Comparison of ENCODE assay signal across 12 mouse cellular contexts in genomic region chr7:102018034-102018433, GRCm38 (mm10). TPM values are rescaled to one million over a fixed set of nuclear protein-coding genes. Genes with fewer than 3 reads are reported as not detected.
DNase-seq lines count a peak whose midpoint lies in the region; ATAC-seq and TF ChIP-seq lines count a peak whose summit lies in the region.
"Had no signal": no experiment of that assay in that cellular context is flagged by ENCODE, and none has a peak within 500 bp of the region (broad histone marks: within the 10 kb centered on the region; RNA-seq: fewer than 3 reads in every experiment).

No protein-coding gene starts in this region.

- ATAC-seq in heart, embryonic 16.5 days (replicated peaks; ENCODE audit: extremely low read depth, insufficient read depth, low FRiP score), result no peak
- 0 out of 2 replicates have a peak, but pooled peaks have one; percentile 14 for ATAC-seq in liver, postnatal 0 days
- ATAC-seq: forebrain, embryonic 15.5 days had no signal

- no peak overlapping the region for H3K4me3 ChIP-seq in layer of hippocampus, adult 2 months
- no peak overlapping the region for H3K4me3 ChIP-seq in heart, embryonic 16.5 days (ENCODE audit: low read length)
- H3K4me3 ChIP-seq in liver, postnatal 0 days (ENCODE audit: low read depth, low read length), result peak overlapping the region; percentile 31; the same call in 1 of the 2 replicates
- H3K4me3 ChIP-seq in hindbrain, embryonic 10.5 days, result no peak overlapping the region
- H3K4me3 ChIP-seq: forebrain, embryonic 15.5 days had no signal

- H3K9ac ChIP-seq in heart, embryonic 16.5 days (ENCODE audit: low read length), result no peak overlapping the region
- H3K9ac ChIP-seq in liver, postnatal 0 days (replicated peaks), result peak overlapping the region; percentile 28
- H3K9ac ChIP-seq: forebrain, embryonic 15.5 days; lung, embryonic 14.5 days had no signal

- TF ChIP-seq CTCF in layer of hippocampus, adult 2 months (conservative IDR thresholded peaks at IDR 0.05), result no peak
- no peak for TF ChIP-seq CTCF in liver, postnatal 0 days (IDR thresholded peaks at IDR 0.05; ENCODE audit: low read depth)

- DNase-seq in adrenal gland, postnatal 10 days, result peak; percentile 53
- no peak for DNase-seq in adrenal gland, postnatal 25 days
- no peak for DNase-seq in layer of hippocampus, adult 2 months (ENCODE audit: low spot score in 2 of 2)
- DNase-seq in layer of hippocampus, postnatal 36 days, result no peak
- no peak for DNase-seq in liver, postnatal 0 days
- DNase-seq in B cell, adult 2 months, result no peak
- DNase-seq in hindbrain, embryonic 10.5 days (ENCODE audit: low spot score), result no peak
- DNase-seq: embryo, embryonic 11 days; lung, embryonic 14.5 days had no signal

- peak overlapping the region; percentile 27; the same call in 1 of the 2 replicates for H3K4me2 ChIP-seq in heart, embryonic 16.5 days (ENCODE audit: low read depth, low read length)
- H3K4me2 ChIP-seq in liver, postnatal 0 days (ENCODE audit: low read depth, low read length), result peak overlapping the region; percentile 66
- H3K4me2 ChIP-seq: forebrain, embryonic 15.5 days; lung, embryonic 14.5 days had no signal

- TF ChIP-seq EP300 in liver, postnatal 0 days (IDR thresholded peaks at IDR 0.05; ENCODE audit: low read depth), result no peak

- H3K36me3 ChIP-seq in heart, embryonic 16.5 days (ENCODE audit: control insufficient read depth, insufficient read depth), result peaks cover 51% of the 10 kb centered on the region
- peaks cover 61% of the 10 kb centered on the region for H3K36me3 ChIP-seq in liver, postnatal 0 days (replicated peaks; ENCODE audit: insufficient read depth, low read length)
- H3K36me3 ChIP-seq in hindbrain, embryonic 10.5 days, result peaks cover 99% of the 10 kb centered on the region

- peaks cover 15% of the 10 kb centered on the region for H3K4me1 ChIP-seq in heart, embryonic 16.5 days (ENCODE audit: control insufficient read depth, insufficient read depth, low read length)
- H3K4me1 ChIP-seq in liver, postnatal 0 days (ENCODE audit: insufficient read depth), result peaks cover 13% of the 10 kb centered on the region
- no peaks in the 10 kb centered on the region for H3K4me1 ChIP-seq in hindbrain, embryonic 10.5 days (replicated peaks)
- H3K4me1 ChIP-seq: forebrain, embryonic 15.5 days had no signal

- H3K27ac ChIP-seq in layer of hippocampus, adult 2 months, result peak overlapping the region; percentile 12; the same call in 1 of the 2 replicates
- H3K27ac ChIP-seq in heart, embryonic 16.5 days (ENCODE audit: low read length), result peak overlapping the region; percentile 60
- H3K27ac ChIP-seq in liver, postnatal 0 days (ENCODE audit: low read depth), result peak overlapping the region; percentile 68
- H3K27ac ChIP-seq in hindbrain, embryonic 10.5 days, result no peak overlapping the region
- H3K27ac ChIP-seq: forebrain, embryonic 15.5 days had no signal

- H3K27me3 ChIP-seq in heart, embryonic 16.5 days (ENCODE audit: control insufficient read depth, insufficient read depth, low read length), result no peaks in the 10 kb centered on the region
- no peaks in the 10 kb centered on the region for H3K27me3 ChIP-seq in liver, postnatal 0 days (ENCODE audit: insufficient read depth, low read length)
- no peaks in the 10 kb centered on the region for H3K27me3 ChIP-seq in hindbrain, embryonic 10.5 days (ENCODE audit: insufficient read depth, poor library complexity, severe bottlenecking)
- H3K27me3 ChIP-seq: forebrain, embryonic 15.5 days had no signal

- H3K9me3 ChIP-seq in heart, embryonic 16.5 days (replicated peaks; ENCODE audit: control insufficient read depth, low read length), result no peaks in the 10 kb centered on the region
- no peaks in the 10 kb centered on the region for H3K9me3 ChIP-seq in liver, postnatal 0 days (ENCODE audit: low read length)
- H3K9me3 ChIP-seq in hindbrain, embryonic 10.5 days, result no peaks in the 10 kb centered on the region
- H3K9me3 ChIP-seq: forebrain, embryonic 15.5 days had no signal

- 50% methylated on average over 7 of the region's 7 CpGs for WGBS in heart, embryonic 16.5 days
- 59% methylated on average over 7 of the region's 7 CpGs for WGBS in liver, postnatal 0 days (ENCODE audit: insufficient replicate concordance)
- 86% methylated on average over 7 of the region's 7 CpGs for WGBS in hindbrain, embryonic 10.5 days

RNA-seq across cellular contexts. Expression of gene Il18bp, which starts 0.5 kb away (rescaled TPM):
- total RNA-seq in adrenal gland, postnatal 10 days (2021), result 1 to 10 TPM; 5.4 to 6.3 TPM
- 7.4 and 8.9 TPM in 2 replicates for total RNA-seq in adrenal gland, postnatal 25 days (2021)
- 10 to 100 TPM in 1 of 2 experiments, 1 to 10 TPM in 1; 7.5 to 11.6 TPM for total RNA-seq in layer of hippocampus, adult 2 months (2021)
- 10 to 100 TPM in 1 of 2 experiments, 1 to 10 TPM in 1; 7.8 to 11.0 TPM for total RNA-seq in layer of hippocampus, postnatal 36 days (2021)
- polyA plus RNA-seq in heart, embryonic 16.5 days (2015; fragmentation: Nextera tagmentation; extraction: Ambion mirVana), result 1.9 and 3.2 TPM in 2 replicates
- 37.7 and 40.6 TPM in 2 replicates for polyA plus RNA-seq in liver, postnatal 0 days (2015; fragmentation: Nextera tagmentation; extraction: Ambion mirVana)
- polyA plus RNA-seq in hindbrain, embryonic 10.5 days (2016; fragmentation: Nextera tagmentation; extraction: Ambion mirVana), result 2.4 and 3.8 TPM in 2 replicates

RNA-seq across cellular contexts. Expression of gene Rnf121, which starts 47.2 kb away (rescaled TPM):
- 10 to 100 TPM; 25.6 to 28.3 TPM for total RNA-seq in adrenal gland, postnatal 10 days (2021)
- 28.5 and 34.7 TPM in 2 replicates for total RNA-seq in adrenal gland, postnatal 25 days (2021)
- 10 to 100 TPM; 44.3 to 47.4 TPM for total RNA-seq in layer of hippocampus, adult 2 months (2021)
- total RNA-seq in layer of hippocampus, postnatal 36 days (2021), result 10 to 100 TPM; 39.5 to 51.6 TPM
- polyA plus RNA-seq in heart, embryonic 16.5 days (2015; fragmentation: Nextera tagmentation; extraction: Ambion mirVana), result 16.5 and 17.3 TPM in 2 replicates
- polyA plus RNA-seq in liver, postnatal 0 days (2015; fragmentation: Nextera tagmentation; extraction: Ambion mirVana), result 8.1 and 10.0 TPM in 2 replicates
- polyA plus RNA-seq in hindbrain, embryonic 10.5 days (2016; fragmentation: Nextera tagmentation; extraction: Ambion mirVana), result 30.3 and 32.3 TPM in 2 replicates

RNA-seq across cellular contexts. Expression of gene Xndc1, which starts 47.3 kb away (rescaled TPM):
- total RNA-seq in adrenal gland, postnatal 10 days (2021), result 10 to 100 TPM; 12.6 to 19.0 TPM
- 18.0 and 19.9 TPM in 2 replicates for total RNA-seq in adrenal gland, postnatal 25 days (2021)
- 10 to 100 TPM; 29.2 to 33.7 TPM for total RNA-seq in layer of hippocampus, adult 2 months (2021)
- 10 to 100 TPM; 27.5 to 30.0 TPM for total RNA-seq in layer of hippocampus, postnatal 36 days (2021)
- 19.6 and 21.6 TPM in 2 replicates for polyA plus RNA-seq in heart, embryonic 16.5 days (2015; fragmentation: Nextera tagmentation; extraction: Ambion mirVana)
- 4.5 and 5.8 TPM in 2 replicates for polyA plus RNA-seq in liver, postnatal 0 days (2015; fragmentation: Nextera tagmentation; extraction: Ambion mirVana)
- 37.4 and 42.3 TPM in 2 replicates for polyA plus RNA-seq in hindbrain, embryonic 10.5 days (2016; fragmentation: Nextera tagmentation; extraction: Ambion mirVana)

RNA-seq across cellular contexts. Expression of gene Xntrpc, which starts 47.5 kb away (rescaled TPM):
- 1 to 10 TPM in 1 of 2 experiments, under 1 TPM in 1; 0.93 to 1.3 TPM for total RNA-seq in adrenal gland, postnatal 10 days (2021)
- total RNA-seq in adrenal gland, postnatal 25 days (2021), result 0.33 and 1.9 TPM in 2 replicates
- 1 to 10 TPM; 2.3 to 2.9 TPM for total RNA-seq in layer of hippocampus, adult 2 months (2021)
- 1 to 10 TPM; 2.2 to 2.4 TPM for total RNA-seq in layer of hippocampus, postnatal 36 days (2021)
- 0.80 and 0.95 TPM in 2 replicates for polyA plus RNA-seq in heart, embryonic 16.5 days (2015; fragmentation: Nextera tagmentation; extraction: Ambion mirVana)
- 0.15 and 0.20 TPM in 2 replicates for polyA plus RNA-seq in liver, postnatal 0 days (2015; fragmentation: Nextera tagmentation; extraction: Ambion mirVana)
- polyA plus RNA-seq in hindbrain, embryonic 10.5 days (2016; fragmentation: Nextera tagmentation; extraction: Ambion mirVana), result 2.0 and 2.2 TPM in 2 replicates
- total RNA-seq: monocyte, adult 5-6 weeks had no signal
